Mouse (Mus musculus): ENCODE data around the gene Cacfd1. TPM values are rescaled to one million over a fixed set of nuclear protein-coding genes. Genes with fewer than 3 reads are reported as not detected.

Gene Cacfd1
- polyA plus RNA-seq, 1 experiment from 2014 or later: 14.3 TPM

- Histone ChIP-seq H3K27ac (ENCODE audit: low read length) (no peak overlapping the region), H3K27me3 (ENCODE audit: control insufficient read depth, insufficient read depth, low read depth, low read length) (peaks cover 4% of the 10 kb centered on the region), H3K9ac (ENCODE audit: low read depth, low read length) (no peak overlapping the region), H3K4me1 (ENCODE audit: control insufficient read depth, low read depth, low read length) (peaks cover 9% of the 10 kb centered on the region), H3K9me3 (replicated peaks; ENCODE audit: control insufficient read depth, low read length) (no peaks in the 10 kb centered on the region), H3K36me3 (ENCODE audit: control insufficient read depth, insufficient read depth) (no peaks in the 10 kb centered on the region), H3K4me2 (ENCODE audit: low read depth, low read length) (no peak overlapping the region), H3K4me3 (ENCODE audit: low read depth, low read length) (no peak overlapping the region)
- ATAC-seq (ENCODE audit: low read depth): no peak
- WGBS (ENCODE audit: insufficient replicate concordance): 49% methylated on average over 2 of the region's 2 CpGs
These were observed 22.6 kb downstream of the Cacfd1 start for GRCm38 (mm10) chr2:27032361-27032760.

GRCm38 (mm10) chr2:27036003-27036402 lies 26.3 kb downstream of the Cacfd1 start:
- no peaks in the 10 kb centered on the region for H3K36me3 ChIP-seq (ENCODE audit: control insufficient read depth, insufficient read depth)
- H3K27me3 ChIP-seq (ENCODE audit: control insufficient read depth, insufficient read depth, low read depth, low read length): no peaks in the 10 kb centered on the region
- no peak overlapping the region for H3K4me2 ChIP-seq (ENCODE audit: low read depth, low read length)
- no peak overlapping the region for H3K27ac ChIP-seq (ENCODE audit: low read length)
- H3K9ac ChIP-seq (ENCODE audit: low read depth, low read length): no peak overlapping the region
- WGBS (ENCODE audit: insufficient replicate concordance): 41% methylated on average over 3 of the region's 3 CpGs
- no peak overlapping the region for H3K4me3 ChIP-seq (ENCODE audit: low read depth, low read length)
- H3K9me3 ChIP-seq (replicated peaks; ENCODE audit: control insufficient read depth, low read length): no peaks in the 10 kb centered on the region
- H3K4me1 ChIP-seq (ENCODE audit: control insufficient read depth, low read depth, low read length): no peaks in the 10 kb centered on the region
- no peak for ATAC-seq (ENCODE audit: low read depth)

GRCm38 (mm10) chr2:27037008-27037407 lies 27.3 kb downstream of the Cacfd1 start:
- H3K36me3 ChIP-seq (ENCODE audit: control insufficient read depth, insufficient read depth): no peaks in the 10 kb centered on the region
- no peaks in the 10 kb centered on the region for H3K9me3 ChIP-seq (replicated peaks; ENCODE audit: control insufficient read depth, low read length)
- H3K27me3 ChIP-seq (ENCODE audit: control insufficient read depth, insufficient read depth, low read depth, low read length): no peaks in the 10 kb centered on the region
- H3K4me2 ChIP-seq (ENCODE audit: low read depth, low read length): no peak overlapping the region
- WGBS (ENCODE audit: insufficient replicate concordance): 52% methylated on average over 4 of the region's 4 CpGs
- H3K4me1 ChIP-seq (ENCODE audit: control insufficient read depth, low read depth, low read length): no peaks in the 10 kb centered on the region; the same call in 1 of the 2 replicates
- peak; percentile 16; the same call in 1 of the 2 replicates for ATAC-seq (ENCODE audit: low read depth)
- H3K27ac ChIP-seq (ENCODE audit: low read length): no peak overlapping the region
- no peak overlapping the region for H3K4me3 ChIP-seq (ENCODE audit: low read depth, low read length)
- no peak overlapping the region for H3K9ac ChIP-seq (ENCODE audit: low read depth, low read length)

- ATAC-seq (ENCODE audit: low read depth): no peak
- Histone ChIP-seq H3K4me2 (ENCODE audit: low read depth, low read length) (no peak overlapping the region), H3K4me1 (ENCODE audit: control insufficient read depth, low read depth, low read length) (peaks cover 5% of the 10 kb centered on the region), H3K9me3 (replicated peaks; ENCODE audit: control insufficient read depth, low read length) (no peaks in the 10 kb centered on the region), H3K36me3 (ENCODE audit: control insufficient read depth, insufficient read depth) (no peaks in the 10 kb centered on the region), H3K4me3 (ENCODE audit: low read depth, low read length) (no peak overlapping the region), H3K27me3 (ENCODE audit: control insufficient read depth, insufficient read depth, low read depth, low read length) (no peaks in the 10 kb centered on the region), H3K9ac (ENCODE audit: low read depth, low read length) (no peak overlapping the region), H3K27ac (ENCODE audit: low read length) (no peak overlapping the region)
- 0% methylated on average over 3 of the region's 3 CpGs for WGBS (ENCODE audit: insufficient replicate concordance)
These were observed 28.9 kb downstream of the Cacfd1 start for GRCm38 (mm10) chr2:27038596-27038995.

GRCm38 (mm10) chr2:27039286-27039685 lies 29.6 kb downstream of the Cacfd1 start:
- no peak overlapping the region for H3K9ac ChIP-seq (ENCODE audit: low read depth, low read length)
- H3K9me3 ChIP-seq (replicated peaks; ENCODE audit: control insufficient read depth, low read length): no peaks in the 10 kb centered on the region
- no peak overlapping the region for H3K4me3 ChIP-seq (ENCODE audit: low read depth, low read length)
- peaks cover 5% of the 10 kb centered on the region for H3K4me1 ChIP-seq (ENCODE audit: control insufficient read depth, low read depth, low read length)
- H3K36me3 ChIP-seq (ENCODE audit: control insufficient read depth, insufficient read depth): no peaks in the 10 kb centered on the region
- no peak for ATAC-seq (ENCODE audit: low read depth)
- H3K4me2 ChIP-seq (ENCODE audit: low read depth, low read length): no peak overlapping the region
- WGBS (ENCODE audit: insufficient replicate concordance): 7% methylated on average over 1 of the region's 1 CpGs
- H3K27me3 ChIP-seq (ENCODE audit: control insufficient read depth, insufficient read depth, low read depth, low read length): no peaks in the 10 kb centered on the region
- H3K27ac ChIP-seq (ENCODE audit: low read length): no peak overlapping the region

GRCm38 (mm10) chr2:27042131-27042844 lies 32.6 kb downstream of the Cacfd1 start:
- Histone ChIP-seq H3K9me3 (replicated peaks; ENCODE audit: control insufficient read depth, low read length) (no peaks in the 10 kb centered on the region), H3K4me3 (ENCODE audit: low read depth, low read length) (no peak overlapping the region), H3K27me3 (ENCODE audit: control insufficient read depth, insufficient read depth, low read depth, low read length) (no peaks in the 10 kb centered on the region), H3K4me1 (ENCODE audit: control insufficient read depth, low read depth, low read length) (peaks cover 5% of the 10 kb centered on the region), H3K4me2 (ENCODE audit: low read depth, low read length) (no peak overlapping the region), H3K27ac (ENCODE audit: low read length) (peak overlapping the region; percentile 79), H3K36me3 (ENCODE audit: control insufficient read depth, insufficient read depth) (no peaks in the 10 kb centered on the region), H3K9ac (ENCODE audit: low read depth, low read length) (no peak overlapping the region)
- peak; percentile 87 for ATAC-seq (ENCODE audit: low read depth)
- 49% methylated on average over 8 of the region's 8 CpGs for WGBS (ENCODE audit: insufficient replicate concordance)

- no peak overlapping the region for H3K27ac ChIP-seq (ENCODE audit: low read length)
- H3K4me3 ChIP-seq (ENCODE audit: low read depth, low read length): no peak overlapping the region
- no peak overlapping the region for H3K4me2 ChIP-seq (ENCODE audit: low read depth, low read length)
- H3K4me1 ChIP-seq (ENCODE audit: control insufficient read depth, low read depth, low read length): peaks cover 5% of the 10 kb centered on the region
- 0 out of 2 replicates have a peak, but pooled peaks have one; percentile 23 for ATAC-seq (ENCODE audit: low read depth)
- 17% methylated on average over 3 of the region's 3 CpGs for WGBS (ENCODE audit: insufficient replicate concordance)
- no peak overlapping the region for H3K9ac ChIP-seq (ENCODE audit: low read depth, low read length)
- H3K27me3 ChIP-seq (ENCODE audit: control insufficient read depth, insufficient read depth, low read depth, low read length): no peaks in the 10 kb centered on the region
- H3K36me3 ChIP-seq (ENCODE audit: control insufficient read depth, insufficient read depth): no peaks in the 10 kb centered on the region
- no peaks in the 10 kb centered on the region for H3K9me3 ChIP-seq (replicated peaks; ENCODE audit: control insufficient read depth, low read length)
These were observed 33.7 kb downstream of the Cacfd1 start for GRCm38 (mm10) chr2:27043461-27043860.

GRCm38 (mm10) chr2:27044166-27044565 lies 34.4 kb downstream of the Cacfd1 start:
- no peak overlapping the region for H3K9ac ChIP-seq (ENCODE audit: low read depth, low read length)
- H3K27me3 ChIP-seq (ENCODE audit: control insufficient read depth, insufficient read depth, low read depth, low read length): no peaks in the 10 kb centered on the region
- no peak for ATAC-seq (ENCODE audit: low read depth)
- peaks cover 5% of the 10 kb centered on the region for H3K4me1 ChIP-seq (ENCODE audit: control insufficient read depth, low read depth, low read length)
- no peak overlapping the region for H3K27ac ChIP-seq (ENCODE audit: low read length)
- no peak overlapping the region for H3K4me3 ChIP-seq (ENCODE audit: low read depth, low read length)
- H3K9me3 ChIP-seq (replicated peaks; ENCODE audit: control insufficient read depth, low read length): no peaks in the 10 kb centered on the region
- no peak overlapping the region for H3K4me2 ChIP-seq (ENCODE audit: low read depth, low read length)
- H3K36me3 ChIP-seq (ENCODE audit: control insufficient read depth, insufficient read depth): no peaks in the 10 kb centered on the region
- WGBS (ENCODE audit: insufficient replicate concordance): 54% methylated on average over 4 of the region's 4 CpGs

- no peak for ATAC-seq (ENCODE audit: low read depth)
- H3K4me2 ChIP-seq (ENCODE audit: low read depth, low read length): no peak overlapping the region
- no peak overlapping the region for H3K9ac ChIP-seq (ENCODE audit: low read depth, low read length)
- H3K4me3 ChIP-seq (ENCODE audit: low read depth, low read length): no peak overlapping the region
- no peaks in the 10 kb centered on the region for H3K9me3 ChIP-seq (replicated peaks; ENCODE audit: control insufficient read depth, low read length)
- peaks cover 5% of the 10 kb centered on the region for H3K4me1 ChIP-seq (ENCODE audit: control insufficient read depth, low read depth, low read length)
- H3K36me3 ChIP-seq (ENCODE audit: control insufficient read depth, insufficient read depth): no peaks in the 10 kb centered on the region
- 58% methylated on average over 3 of the region's 3 CpGs for WGBS (ENCODE audit: insufficient replicate concordance)
- H3K27ac ChIP-seq (ENCODE audit: low read length): no peak overlapping the region
- H3K27me3 ChIP-seq (ENCODE audit: control insufficient read depth, insufficient read depth, low read depth, low read length): no peaks in the 10 kb centered on the region
These were observed 34.9 kb downstream of the Cacfd1 start for GRCm38 (mm10) chr2:27044641-27045040.
